Comparison of ENCODE assay signal across 8 mouse cellular contexts in the genomic region with DNA sequence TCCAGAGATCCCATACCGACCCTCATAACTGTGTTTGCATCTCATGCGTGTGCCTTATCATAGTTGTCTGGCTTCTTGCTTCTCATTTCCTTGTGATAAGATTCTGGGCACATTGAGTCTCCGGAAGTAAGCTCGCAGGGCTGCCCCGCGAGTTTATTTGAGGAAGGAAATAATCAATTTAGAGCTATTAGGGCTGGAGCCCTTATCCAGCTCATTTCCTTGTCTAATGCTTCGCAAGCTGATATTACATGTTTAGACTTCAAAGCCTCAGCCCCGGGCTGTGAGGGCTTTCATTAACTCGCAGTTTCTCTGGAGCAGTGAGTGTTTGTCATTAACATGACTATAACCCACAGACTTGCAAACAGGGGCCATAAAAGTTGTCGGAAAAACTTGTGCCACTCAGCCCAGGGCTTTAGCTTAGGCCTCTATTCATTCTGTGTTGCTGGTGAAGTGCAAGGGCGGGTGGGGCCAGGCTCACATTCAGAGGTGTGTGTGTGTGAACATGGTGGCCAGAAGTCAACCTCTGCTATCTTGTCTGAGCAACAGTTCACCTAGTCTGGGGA.
DNase-seq lines count a peak whose midpoint lies in the region; ATAC-seq and TF ChIP-seq lines count a peak whose summit lies in the region.

No protein-coding gene starts in this region.

- WGBS in midbrain, embryonic 13.5 days: 45% methylated on average over 11 of the region's 11 CpGs
- 68% methylated on average over 11 of the region's 11 CpGs for WGBS in midbrain, embryonic 10.5 days
- WGBS in limb, embryonic 15.5 days: 22% methylated on average over 11 of the region's 11 CpGs
- 39% methylated on average over 11 of the region's 11 CpGs for WGBS in stomach, embryonic 15.5 days

- 0 out of 2 replicates have a peak, but pooled peaks have one; percentile 40 for ATAC-seq in midbrain, embryonic 13.5 days
- peak; percentile 6 for ATAC-seq in inflammation-experienced regulatory T-cells, adult 6 months
- 0 out of 2 replicates have a peak, but pooled peaks have one; percentile 24 for ATAC-seq in limb, embryonic 15.5 days (ENCODE audit: insufficient number of reproducible peaks, low FRiP score, low TSS enrichment, low read depth)
- ATAC-seq in stomach, embryonic 15.5 days (ENCODE audit: insufficient read depth, low FRiP score, low read depth): no peak
- no peak for ATAC-seq in cerebellum, adult (ENCODE audit: insufficient number of reproducible peaks, low FRiP score, low TSS enrichment)

- H3K27me3 ChIP-seq in midbrain, embryonic 13.5 days: peaks cover 24% of the 10 kb centered on the region
- H3K27me3 ChIP-seq in midbrain, embryonic 10.5 days (ENCODE audit: low read depth, poor library complexity, severe bottlenecking): peaks cover 49% of the 10 kb centered on the region
- H3K27me3 ChIP-seq in limb, embryonic 15.5 days: no peaks in the 10 kb centered on the region
- no peaks in the 10 kb centered on the region for H3K27me3 ChIP-seq in stomach, embryonic 15.5 days (replicated peaks)

- no peak overlapping the region for H3K9ac ChIP-seq in midbrain, embryonic 13.5 days (replicated peaks)
- no peak overlapping the region for H3K9ac ChIP-seq in limb, embryonic 15.5 days
- H3K9ac ChIP-seq in stomach, embryonic 15.5 days: no peak overlapping the region

- no peaks in the 10 kb centered on the region for H3K36me3 ChIP-seq in midbrain, embryonic 13.5 days
- H3K36me3 ChIP-seq in midbrain, embryonic 10.5 days: no peaks in the 10 kb centered on the region
- no peaks in the 10 kb centered on the region for H3K36me3 ChIP-seq in limb, embryonic 15.5 days
- H3K36me3 ChIP-seq in stomach, embryonic 15.5 days: no peaks in the 10 kb centered on the region

- H3K27ac ChIP-seq in midbrain, embryonic 13.5 days: no peak overlapping the region
- H3K27ac ChIP-seq in midbrain, embryonic 10.5 days (replicated peaks): no peak overlapping the region
- 0 out of 2 replicates have a peak overlapping the region, but pooled peaks have one; percentile 13 for H3K27ac ChIP-seq in limb, embryonic 15.5 days
- peak overlapping the region; percentile 5; the same call in 1 of the 2 replicates for H3K27ac ChIP-seq in stomach, embryonic 15.5 days
- no peak overlapping the region for H3K27ac ChIP-seq in left cerebral cortex, adult 2 months

- H3K9me3 ChIP-seq in midbrain, embryonic 13.5 days: no peaks in the 10 kb centered on the region
- no peaks in the 10 kb centered on the region for H3K9me3 ChIP-seq in midbrain, embryonic 10.5 days (replicated peaks)
- H3K9me3 ChIP-seq in limb, embryonic 15.5 days: no peaks in the 10 kb centered on the region
- H3K9me3 ChIP-seq in stomach, embryonic 15.5 days: no peaks in the 10 kb centered on the region

- no peak overlapping the region for H3K4me3 ChIP-seq in midbrain, embryonic 13.5 days (replicated peaks)
- H3K4me3 ChIP-seq in midbrain, embryonic 10.5 days: no peak overlapping the region
- H3K4me3 ChIP-seq in limb, embryonic 15.5 days: no peak overlapping the region
- no peak overlapping the region for H3K4me3 ChIP-seq in stomach, embryonic 15.5 days (replicated peaks)
- H3K4me3 ChIP-seq in left cerebral cortex, adult 2 months: no peak overlapping the region

- H3K4me2 ChIP-seq in midbrain, embryonic 13.5 days (replicated peaks): no peak overlapping the region
- no peak overlapping the region for H3K4me2 ChIP-seq in limb, embryonic 15.5 days
- no peak overlapping the region for H3K4me2 ChIP-seq in stomach, embryonic 15.5 days

- peaks cover 12% of the 10 kb centered on the region for H3K4me1 ChIP-seq in midbrain, embryonic 13.5 days (replicated peaks)
- peaks cover 12% of the 10 kb centered on the region for H3K4me1 ChIP-seq in midbrain, embryonic 10.5 days
- peaks cover 26% of the 10 kb centered on the region for H3K4me1 ChIP-seq in limb, embryonic 15.5 days
- H3K4me1 ChIP-seq in stomach, embryonic 15.5 days: no peaks in the 10 kb centered on the region

- intact Hi-C loops in left cerebral cortex, adult 2 months (cut with DNase I): loop anchor here (5.0 kb wide), 1 partner anchor 333 kb away; no protein-coding TSS in a partner anchor

- no peak for TF ChIP-seq CTCF in left cerebral cortex, adult 2 months (IDR thresholded peaks at IDR 0.05)

- DNase-seq in midbrain, embryonic 10.5 days (ENCODE audit: low spot score): no peak
- DNase-seq in right cerebral cortex, postnatal 4 days: no peak
- no peak for DNase-seq in left cerebral cortex, adult 2 months (ENCODE audit: extremely low spot score in 1 of 2, low spot score in 2 of 2)

Comparison
In these comparisons a context has a peak if more than half of its experiments do, and no peak if none do; other contexts are left out.
1. ATAC-seq: peak in midbrain, embryonic 13.5 days (single experiment), inflammation-experienced regulatory T-cells, adult 6 months (single experiment) and limb, embryonic 15.5 days (single experiment); none in stomach, embryonic 15.5 days (single experiment) and cerebellum, adult (single experiment).
2. H3K27ac ChIP-seq: peak in limb, embryonic 15.5 days (single experiment) and stomach, embryonic 15.5 days (single experiment); none in midbrain, embryonic 13.5 days (single experiment), midbrain, embryonic 10.5 days (single experiment) and left cerebral cortex, adult 2 months (single experiment).